Mouse (Mus musculus) heart, embryonic 10.5 days (tissue): ENCODE data around the gene Mrps18c. TPM values are rescaled to one million over a fixed set of nuclear protein-coding genes. Genes with fewer than 3 reads are reported as not detected.

Source experiments
- DNase-seq: peaks from one replicate; pipeline ENCODE4 v3.0.0-alpha.2; 2017; ENCODE audit warnings: low spot score
- H3K27ac ChIP-seq: fragments of 300-500 bp; sonication (generic); 2 replicates; pipeline ENCODE4 v1.5.1; 2016; ENCODE audit warnings: mild to moderate bottlenecking
- H3K27me3 ChIP-seq: fragments of 300-500 bp; sonication (generic); 2 replicates; pipeline ENCODE4 v1.6.1; 2016; ENCODE audit warnings: mild to moderate bottlenecking; ENCODE audit not compliant: poor library complexity, insufficient read depth, severe bottlenecking
- H3K36me3 ChIP-seq: fragments of 300-500 bp; sonication (generic); 2 replicates; pipeline ENCODE4 v1.6.1; 2016; ENCODE audit warnings: mild to moderate bottlenecking, moderate library complexity
- H3K4me1 ChIP-seq: fragments of 300-500 bp; sonication (generic); 2 replicates; pipeline ENCODE4 v1.6.1; 2016; ENCODE audit warnings: mild to moderate bottlenecking
- H3K4me3 ChIP-seq: fragments of 300-500 bp; sonication (generic); 2 replicates; pipeline ENCODE4 v1.5.1; 2016; ENCODE audit warnings: mild to moderate bottlenecking, moderate library complexity
- H3K9me3 ChIP-seq: fragments of 300-500 bp; sonication (generic); 2 replicates; pipeline ENCODE4 v1.6.1; 2016; ENCODE audit warnings: mild to moderate bottlenecking, moderate library complexity
- WGBS: fragments of 180-500 bp; shearing (Covaris S2); methylation state at CpG from one replicate; pipeline ENCODE4 v1.1.7; 2016; 5-methylcytosine and 5-hydroxymethylcytosine counted together
- polyA plus RNA-seq: library from polyadenylated mRNA; unstranded; fragments of >200 nt; fragmentation: Nextera tagmentation; extraction: Ambion mirVana; gene quantifications from 2 replicates; pipeline ENCODE4 v1.2.1, GENCODE M21; 2016

Mrps18c gene
- polyA plus RNA-seq, 1 experiment from 2014 or later, result 182 TPM

DNA sequence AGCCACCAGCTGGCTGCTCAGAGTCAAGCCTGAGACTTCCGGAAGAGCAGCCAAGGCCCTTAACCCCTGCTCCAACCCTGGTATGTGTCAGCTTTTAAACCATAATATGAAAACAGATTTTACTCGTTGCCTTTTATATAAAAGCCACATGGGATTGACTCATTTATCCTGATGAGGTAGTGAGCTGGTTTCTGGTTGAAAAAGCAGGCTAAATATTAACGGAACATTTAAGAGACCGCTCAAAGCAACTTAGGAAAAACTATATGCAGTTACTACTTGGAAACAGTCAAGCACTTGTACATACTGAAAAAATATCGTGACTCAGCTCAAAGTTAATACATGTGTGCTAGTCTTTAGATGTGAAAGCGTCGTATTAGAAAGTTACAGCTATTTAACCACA lies 6.2 kb upstream of the Mrps18c start:
- H3K4me1 ChIP-seq, result peaks cover under 1% of the 10 kb centered on the region; the same call in 1 of the 2 replicates
- peaks cover 70% of the 10 kb centered on the region for H3K36me3 ChIP-seq
- H3K9me3 ChIP-seq, result no peaks in the 10 kb centered on the region
- no peak for DNase-seq
- 89% methylated on average over 7 of the region's 7 CpGs for WGBS
- H3K27ac ChIP-seq, result no peak overlapping the region
- H3K27me3 ChIP-seq, result no peaks in the 10 kb centered on the region
- H3K4me3 ChIP-seq, result no peak overlapping the region

DNA sequence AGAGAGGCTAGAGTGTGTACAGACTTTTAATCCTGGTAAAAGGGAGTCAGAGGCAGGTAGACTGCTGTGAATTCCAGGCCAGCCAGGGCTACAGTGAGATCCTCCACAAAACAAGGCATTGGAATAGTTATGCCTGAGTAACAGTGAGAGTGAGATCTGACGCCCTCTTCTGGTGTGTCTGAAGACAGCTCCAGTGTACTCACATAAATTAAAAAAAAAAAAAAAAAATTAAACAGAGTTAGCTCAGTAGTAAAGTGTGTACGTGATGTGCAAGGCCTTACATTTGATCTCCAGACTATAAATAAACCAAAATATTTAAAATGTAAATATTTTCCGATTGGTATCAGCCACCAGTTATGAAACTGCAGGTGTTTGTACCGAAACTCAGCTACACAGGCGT lies 4.3 kb upstream of the Mrps18c start:
- Histone ChIP-seq H3K9me3 (no peaks in the 10 kb centered on the region), H3K4me1 (peaks cover 5% of the 10 kb centered on the region; the same call in 1 of the 2 replicates), H3K27ac (no peak overlapping the region), H3K27me3 (no peaks in the 10 kb centered on the region), H3K4me3 (no peak overlapping the region), H3K36me3 (peaks cover 52% of the 10 kb centered on the region)
- DNase-seq, result no peak
- 84% methylated on average over 5 of the region's 5 CpGs for WGBS

DNA sequence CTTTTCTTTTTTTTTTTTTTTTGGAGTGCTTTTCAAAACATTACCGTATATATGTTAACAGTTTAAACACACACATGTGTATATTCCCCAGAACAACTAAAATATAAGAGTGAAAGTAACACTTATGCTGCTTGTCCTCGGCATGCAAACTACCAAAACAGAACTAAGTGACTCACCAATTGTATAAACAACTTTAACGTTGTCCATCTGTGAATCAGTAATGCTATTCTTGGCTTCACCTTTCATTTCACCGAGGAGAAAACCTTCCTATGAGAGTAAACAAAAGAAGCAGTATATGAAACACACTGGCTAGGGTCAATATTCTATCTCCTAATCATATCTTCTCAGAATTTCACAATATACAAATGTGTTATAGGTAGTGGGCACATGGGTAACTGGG lies 19.9 kb downstream of the Mrps18c start:
- no peak for DNase-seq
- Histone ChIP-seq H3K9me3 (no peaks in the 10 kb centered on the region), H3K36me3 (peaks cover 32% of the 10 kb centered on the region), H3K27ac (no peak overlapping the region), H3K27me3 (no peaks in the 10 kb centered on the region), H3K4me1 (peaks cover 5% of the 10 kb centered on the region; the same call in 1 of the 2 replicates), H3K4me3 (no peak overlapping the region)
- 81% methylated on average over 4 of the region's 4 CpGs for WGBS

DNA sequence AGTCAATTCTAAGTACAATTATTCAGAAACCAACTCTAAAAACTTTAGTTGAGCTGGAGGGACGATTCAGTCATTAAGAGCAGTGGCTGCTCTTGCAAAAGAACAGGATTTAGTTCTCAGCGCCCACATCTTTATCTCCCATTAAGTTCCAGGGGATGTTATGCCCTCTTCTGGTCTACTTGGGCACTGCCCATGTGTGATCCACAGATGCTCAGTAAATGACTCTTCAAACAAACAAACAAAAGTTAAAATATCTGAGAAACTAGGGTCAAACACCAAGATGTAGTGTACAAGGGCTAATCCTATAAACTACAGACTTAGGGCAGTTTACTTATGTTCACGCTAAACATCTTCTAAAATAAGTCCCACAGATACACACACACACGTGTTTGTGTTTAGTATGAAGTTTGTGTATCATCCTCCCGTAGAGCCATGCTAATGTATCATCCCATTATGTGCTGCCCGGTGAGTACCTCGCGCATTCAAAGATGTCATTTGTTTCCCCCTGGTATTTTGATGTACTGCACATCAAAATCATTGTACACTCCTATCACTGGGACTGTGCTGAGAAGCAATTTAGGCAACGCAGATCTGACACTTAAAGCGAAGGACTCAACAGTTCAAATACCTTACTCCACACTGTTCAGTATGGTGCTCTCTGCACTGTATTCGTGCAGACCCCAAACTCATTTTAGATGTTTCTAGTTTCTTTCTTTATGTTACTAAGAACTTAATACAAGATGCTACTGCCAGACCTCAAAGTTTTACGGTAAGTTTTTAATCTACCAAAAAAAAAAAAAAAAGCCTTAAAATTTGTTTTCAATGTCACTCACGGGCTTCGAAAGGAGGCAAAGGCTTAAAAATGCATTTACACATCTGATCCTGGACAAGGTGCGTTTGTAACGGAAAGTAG lies 21.4 kb downstream of the Mrps18c start:
- no peak for DNase-seq
- 32% methylated on average over 16 of the region's 16 CpGs for WGBS
- H3K4me3 ChIP-seq, result peak overlapping the region; percentile 92

DNA sequence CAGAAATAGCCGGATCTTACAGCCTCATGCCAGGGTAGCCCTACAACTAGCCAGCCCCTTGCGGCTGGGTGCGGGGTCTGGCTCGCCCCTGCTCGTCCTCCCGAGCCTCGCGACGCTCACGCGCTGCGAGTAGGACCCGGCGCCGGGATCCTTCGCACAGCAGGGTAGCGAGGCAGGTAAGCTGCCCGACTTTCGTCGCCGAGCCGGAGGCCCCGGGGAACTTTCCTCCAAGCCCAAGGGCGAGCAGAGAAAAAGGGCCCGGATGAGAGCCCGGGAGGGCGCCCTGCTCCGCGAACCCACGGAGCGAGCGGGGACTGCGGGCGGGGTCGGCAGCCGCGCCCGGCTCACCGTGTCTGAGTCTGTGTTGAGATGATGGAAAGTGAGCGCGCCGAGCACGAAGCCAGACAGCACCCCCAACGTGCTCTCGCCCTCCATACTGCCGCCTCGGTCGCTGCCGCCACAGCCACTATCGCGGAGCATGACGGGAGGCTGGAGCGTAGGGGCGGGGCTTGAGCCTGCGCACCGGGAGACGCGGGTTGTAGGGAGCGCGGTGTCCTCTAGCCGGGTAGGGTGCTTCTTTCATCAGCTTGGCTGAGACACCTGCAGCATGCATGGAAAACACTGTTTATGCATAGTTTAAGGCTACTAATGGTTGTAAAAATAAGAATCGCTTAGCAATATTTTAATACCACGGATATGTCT lies 22.2 kb downstream of the Mrps18c start, which contains the start of gene Abraxas1:
Gene Abraxas1, minus strand, starts transcription at position 483 of the 702 bp plus-strand sequence.
- Histone ChIP-seq H3K36me3 (peaks cover 15% of the 10 kb centered on the region), H3K27me3 (no peaks in the 10 kb centered on the region), H3K9me3 (no peaks in the 10 kb centered on the region), H3K4me3 (peak within 1 kb of the TSS; percentile 92), H3K27ac (peak within 1 kb of the TSS; percentile 100), H3K4me1 (peaks cover 5% of the 10 kb centered on the region; the same call in 1 of the 2 replicates)
- WGBS, result under 1% methylated on average over 63 of the region's 63 CpGs
- peak; percentile 95 for DNase-seq

More for the DNA sequence above, 21.4 kb downstream of the Mrps18c start:
- no peaks in the 10 kb centered on the region for H3K9me3 ChIP-seq
- peaks cover 5% of the 10 kb centered on the region; the same call in 1 of the 2 replicates for H3K4me1 ChIP-seq
- peak overlapping the region; percentile 100 for H3K27ac ChIP-seq
- H3K36me3 ChIP-seq, result peaks cover 20% of the 10 kb centered on the region
- no peaks in the 10 kb centered on the region for H3K27me3 ChIP-seq

DNA sequence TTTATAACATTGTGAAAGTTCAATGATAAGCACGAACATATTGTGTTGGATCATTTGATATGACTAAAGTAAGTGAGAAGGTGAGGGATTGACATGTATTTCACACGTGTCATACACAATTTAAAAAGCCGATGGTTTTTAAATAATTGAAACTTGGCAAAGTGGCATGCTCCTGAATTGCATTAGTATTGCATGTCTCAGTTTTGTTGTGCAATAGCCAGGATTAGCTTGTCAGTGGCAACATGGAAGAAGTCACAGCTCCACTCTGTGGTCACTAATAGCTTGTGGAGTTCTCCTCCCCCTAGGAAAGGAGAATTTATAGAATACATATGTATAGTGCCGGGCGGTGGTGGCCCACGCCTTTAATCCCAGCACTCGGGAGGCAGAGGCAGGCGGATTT lies 22.9 kb downstream of the Mrps18c start:
- DNase-seq, result no peak
- 82% methylated on average over 8 of the region's 8 CpGs for WGBS
- Histone ChIP-seq H3K4me1 (peaks cover 5% of the 10 kb centered on the region; the same call in 1 of the 2 replicates), H3K9me3 (no peaks in the 10 kb centered on the region), H3K4me3 (peak overlapping the region; percentile 92), H3K36me3 (peaks cover 11% of the 10 kb centered on the region), H3K27me3 (no peaks in the 10 kb centered on the region), H3K27ac (no peak overlapping the region)

DNA sequence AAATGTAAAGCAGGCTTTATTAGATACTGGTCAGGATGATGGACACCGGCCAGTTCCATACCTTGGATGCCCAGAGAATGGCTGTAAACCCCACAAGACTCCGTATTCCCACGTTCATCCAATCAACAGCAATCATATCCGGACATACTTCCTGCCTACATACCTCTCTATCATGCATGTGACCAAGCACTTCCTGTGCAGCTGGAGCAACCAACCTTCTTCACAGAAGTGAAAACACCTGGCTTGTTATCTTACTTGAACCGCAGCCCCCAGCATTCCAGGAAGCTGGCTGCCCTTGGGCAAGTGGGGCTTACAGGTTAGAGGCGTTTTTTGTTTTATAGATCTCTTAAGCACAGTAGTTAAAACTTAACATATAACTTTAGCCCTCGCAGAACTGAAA lies 24.4 kb downstream of the Mrps18c start:
- no peak for DNase-seq
- Histone ChIP-seq H3K27ac (no peak overlapping the region), H3K27me3 (no peaks in the 10 kb centered on the region), H3K36me3 (peaks cover 2% of the 10 kb centered on the region; the same call in 1 of the 2 replicates), H3K4me1 (peaks cover 5% of the 10 kb centered on the region; the same call in 1 of the 2 replicates), H3K4me3 (no peak overlapping the region), H3K9me3 (no peaks in the 10 kb centered on the region)
- 75% methylated on average over 7 of the region's 7 CpGs for WGBS

DNA sequence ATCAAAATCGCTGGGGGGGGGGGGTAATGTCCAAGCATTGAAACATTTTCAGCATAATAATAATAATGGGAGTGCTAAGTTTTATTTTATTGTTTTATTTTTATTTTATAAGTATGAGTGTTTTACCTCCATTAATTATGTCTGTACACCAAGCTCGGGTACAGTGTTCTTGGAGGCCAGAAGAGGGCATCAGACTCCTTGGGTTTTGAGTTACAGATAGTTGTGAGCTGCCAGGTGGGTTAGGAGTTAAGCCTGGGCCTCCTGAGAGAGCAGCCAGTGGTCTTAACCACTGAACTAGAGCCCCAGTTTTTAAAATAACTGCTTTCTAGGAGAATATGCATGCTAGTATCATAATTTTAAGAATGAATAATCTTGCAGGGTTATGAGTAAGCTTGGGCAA lies 27.5 kb downstream of the Mrps18c start:
- WGBS, result 23% methylated on average over 2 of the region's 2 CpGs
- Histone ChIP-seq H3K4me3 (no peak overlapping the region), H3K9me3 (no peaks in the 10 kb centered on the region), H3K27me3 (no peaks in the 10 kb centered on the region), H3K27ac (no peak overlapping the region), H3K4me1 (no peaks in the 10 kb centered on the region), H3K36me3 (no peaks in the 10 kb centered on the region)
- DNase-seq, result peak; percentile 72

DNA sequence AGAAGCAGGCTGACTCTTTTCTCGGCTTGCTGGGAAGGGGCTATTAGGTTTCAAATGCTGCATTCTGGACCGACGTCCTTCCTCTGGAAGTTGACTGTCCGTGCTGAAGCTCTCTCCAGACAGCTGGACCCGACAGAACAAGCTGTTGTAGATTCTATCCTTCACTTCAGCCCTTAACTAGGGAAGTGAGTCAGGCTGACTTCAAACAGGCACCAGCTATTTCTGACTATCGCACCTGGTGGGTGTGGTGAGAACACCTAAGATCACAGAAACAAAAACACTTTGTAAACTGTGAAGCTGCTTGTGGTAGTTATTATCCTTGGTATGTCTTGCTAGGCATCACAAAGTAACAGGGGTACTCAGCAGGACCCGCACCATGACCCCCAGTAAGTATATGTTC lies 28.1 kb downstream of the Mrps18c start:
- DNase-seq, result peak; percentile 54
- no peaks in the 10 kb centered on the region for H3K36me3 ChIP-seq
- no peaks in the 10 kb centered on the region for H3K9me3 ChIP-seq
- H3K4me3 ChIP-seq, result no peak overlapping the region
- WGBS, result 70% methylated on average over 7 of the region's 7 CpGs
- H3K4me1 ChIP-seq, result no peaks in the 10 kb centered on the region
- no peaks in the 10 kb centered on the region for H3K27me3 ChIP-seq
- no peak overlapping the region for H3K27ac ChIP-seq

DNA sequence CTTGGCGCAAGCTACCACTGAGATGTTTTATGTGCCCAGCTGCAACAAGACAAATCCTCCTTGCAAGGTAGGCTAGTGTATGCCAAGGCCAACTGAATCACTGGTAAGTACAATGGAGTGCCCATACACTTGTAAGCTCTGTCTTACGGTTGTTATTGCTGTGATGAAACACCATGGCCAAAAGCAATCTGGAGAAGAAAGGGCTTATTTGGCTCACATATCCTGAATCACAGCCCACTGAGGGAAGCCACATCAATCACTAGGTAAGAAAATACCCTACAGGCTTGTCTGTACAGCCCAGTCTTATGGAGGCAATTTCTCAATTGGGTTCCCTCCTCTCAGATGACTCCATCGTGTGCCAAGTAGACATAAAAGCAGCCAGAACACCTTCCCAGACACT lies 30.3 kb downstream of the Mrps18c start:
- no peaks in the 10 kb centered on the region for H3K9me3 ChIP-seq
- 88% methylated on average over 3 of the region's 3 CpGs for whole genome bisulfite sequencing

DNA sequence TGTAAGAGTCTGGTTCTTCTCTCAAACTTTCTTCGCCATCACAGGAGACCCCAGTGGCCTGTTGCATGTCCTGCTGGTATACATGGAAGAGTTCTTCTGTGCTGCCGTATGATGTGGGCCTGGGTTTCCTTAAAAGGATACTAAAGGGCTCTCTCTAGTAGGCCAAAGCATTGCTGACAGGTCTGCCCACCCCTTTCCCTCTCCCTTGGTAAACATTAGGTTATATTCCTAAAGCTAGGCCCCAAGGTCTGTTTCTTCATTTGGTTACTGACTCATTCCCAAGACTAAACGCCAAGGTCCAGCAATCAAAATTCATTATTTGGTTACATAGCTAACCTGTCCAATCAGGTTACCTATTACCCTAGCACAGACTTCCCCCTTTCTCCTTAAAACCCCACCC lies 34.3 kb downstream of the Mrps18c start:
- Histone ChIP-seq H3K9me3 (no peaks in the 10 kb centered on the region), H3K36me3 (no peaks in the 10 kb centered on the region), H3K27ac (no peak overlapping the region), H3K4me3 (no peak overlapping the region), H3K4me1 (peaks cover 9% of the 10 kb centered on the region; the same call in 1 of the 2 replicates), H3K27me3 (no peaks in the 10 kb centered on the region)
- WGBS, result 77% methylated on average over 3 of the region's 3 CpGs
- no peak for DNase-seq

More for the DNA sequence above, 30.3 kb downstream of the Mrps18c start:
- no peak for DNase-seq
- no peak overlapping the region for H3K27ac ChIP-seq
- no peaks in the 10 kb centered on the region for H3K36me3 ChIP-seq
- H3K4me1 ChIP-seq, result no peaks in the 10 kb centered on the region
- no peaks in the 10 kb centered on the region for H3K27me3 ChIP-seq
- H3K4me3 ChIP-seq, result no peak overlapping the region

DNA sequence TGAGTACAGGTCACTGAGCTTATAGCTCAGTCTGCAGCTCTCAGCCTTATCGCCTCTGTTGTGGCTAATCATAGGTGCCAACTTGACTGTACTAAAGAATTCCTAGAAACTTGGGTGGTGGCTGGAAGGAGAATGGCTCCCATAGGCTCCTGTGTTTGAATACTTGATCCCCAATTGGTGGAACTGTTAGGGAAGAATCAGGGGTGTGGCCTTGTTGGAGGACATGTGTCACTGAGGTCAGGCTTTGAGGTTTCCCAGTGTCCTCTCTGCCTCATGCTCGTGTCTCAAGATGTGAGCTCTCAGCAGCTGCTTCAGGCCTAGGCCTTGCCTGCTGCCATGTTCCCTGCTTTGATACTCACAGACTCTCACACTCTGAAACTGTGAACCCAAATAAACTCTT lies 35.4 kb downstream of the Mrps18c start:
- Histone ChIP-seq H3K27ac (no peak overlapping the region), H3K4me3 (no peak overlapping the region), H3K36me3 (no peaks in the 10 kb centered on the region), H3K9me3 (no peaks in the 10 kb centered on the region), H3K27me3 (no peaks in the 10 kb centered on the region), H3K4me1 (peaks cover 15% of the 10 kb centered on the region; the same call in 1 of the 2 replicates)
- 77% methylated on average over 2 of the region's 2 CpGs for WGBS
- DNase-seq, result no peak
